Mouse (Mus musculus) midbrain, embryonic 14.5 days (tissue): ENCODE data around the gene Cox19. TPM values are rescaled to one million over a fixed set of nuclear protein-coding genes. Genes with fewer than 3 reads are reported as not detected.

ENCODE experiments used
- ATAC-seq: fragments of 200-750 bp; cut with Nextera tagmentation; 2 replicates; pipeline ENCODE4 v1.8.0; 2017; ENCODE audit warnings: moderate number of reproducible peaks, moderate library complexity; ENCODE audit not compliant: low FRiP score, low TSS enrichment
- DNase-seq: peaks from one replicate; pipeline ENCODE4 v3.0.0-alpha.2; 2015
- H3K27ac ChIP-seq: fragments of 300-500 bp; sonication (generic); replicated peaks from 2 replicates; pipeline ENCODE4 v1.5.1; 2014; ENCODE audit warnings: mild to moderate bottlenecking, low read depth, low read length, moderate library complexity
- H3K27me3 ChIP-seq: fragments of 300-500 bp; sonication (generic); 2 replicates; pipeline ENCODE4 v1.6.1; 2014; ENCODE audit warnings: low read length, control low read depth, mixed read lengths; ENCODE audit not compliant: control insufficient read depth, insufficient read depth
- H3K36me3 ChIP-seq: fragments of 300-500 bp; sonication (generic); 2 replicates; pipeline ENCODE4 v1.6.1; 2014; ENCODE audit warnings: low read length, control low read depth; ENCODE audit not compliant: control insufficient read depth, insufficient read depth
- H3K4me1 ChIP-seq: fragments of 300-500 bp; sonication (generic); 2 replicates; pipeline ENCODE4 v1.6.1; 2014; ENCODE audit warnings: mild to moderate bottlenecking, antibody characterized with exemption, low read length, control low read depth; ENCODE audit not compliant: control insufficient read depth, insufficient read depth
- H3K4me2 ChIP-seq: fragments of 300-500 bp; sonication (generic); 2 replicates; pipeline ENCODE4 v1.6.1; 2014; ENCODE audit warnings: mild to moderate bottlenecking, low read length, moderate library complexity
- H3K4me3 ChIP-seq: fragments of 300-500 bp; sonication (generic); replicated peaks from 2 replicates; pipeline ENCODE4 v1.5.1; 2014; ENCODE audit warnings: low read depth, low read length
- H3K9ac ChIP-seq: fragments of 300-500 bp; sonication (generic); replicated peaks from 2 replicates; pipeline ENCODE4 v1.6.1; 2014; ENCODE audit warnings: mild to moderate bottlenecking, low read length, moderate library complexity
- H3K9me3 ChIP-seq: fragments of 300-500 bp; sonication (generic); 2 replicates; pipeline ENCODE4 v1.6.1; 2016; ENCODE audit warnings: low read length, control low read depth, mixed read lengths; ENCODE audit not compliant: control insufficient read depth
- WGBS: fragments of 180-500 bp; shearing (Covaris S2); extraction: QIAGEN DNeasy Blood & Tissue Kit; methylation state at CpG from one replicate; pipeline ENCODE4 v1.1.7; 2014; 5-methylcytosine and 5-hydroxymethylcytosine counted together
- polyA plus RNA-seq: library from polyadenylated mRNA; unstranded; fragments of >200 nt; fragmentation: Nextera tagmentation; extraction: Ambion mirVana; gene quantifications from 2 replicates; pipeline ENCODE4 v1.2.1, GENCODE M21; 2014

The Cox19 gene
- polyA plus RNA-seq, 1 experiment from 2014 or later = 130 TPM

GRCm38 (mm10) chr5:139311822-139312221 is 39.4 kb downstream of the Cox19 start:
- Histone ChIP-seq H3K9ac (no peak overlapping the region), H3K36me3 (no peaks in the 10 kb centered on the region)
- WGBS = 83% methylated on average over 9 of the region's 9 CpGs

GRCm38 (mm10) chr5:139310477-139310876 is 40.7 kb downstream of the Cox19 start:
- ATAC-seq (no peak), DNase-seq (no peak)
- Histone ChIP-seq H3K27me3 (no peaks in the 10 kb centered on the region), H3K27ac (no peak overlapping the region), H3K4me1 (no peaks in the 10 kb centered on the region), H3K9ac (no peak overlapping the region), H3K4me3 (no peak overlapping the region), H3K36me3 (no peaks in the 10 kb centered on the region), H3K9me3 (no peaks in the 10 kb centered on the region), H3K4me2 (no peak overlapping the region)
- 91% methylated on average over 4 of the region's 4 CpGs for WGBS

More at GRCm38 (mm10) chr5:139311822-139312221, 39.4 kb downstream of the Cox19 start:
- H3K4me3 ChIP-seq = no peak overlapping the region
- H3K27me3 ChIP-seq = no peaks in the 10 kb centered on the region
- no peaks in the 10 kb centered on the region for H3K9me3 ChIP-seq
- DNase-seq (no peak), ATAC-seq (no peak)
- H3K4me2 ChIP-seq = no peak overlapping the region
- H3K4me1 ChIP-seq = no peaks in the 10 kb centered on the region
- H3K27ac ChIP-seq = no peak overlapping the region

GRCm38 (mm10) chr5:139309946-139310345 is 41.3 kb downstream of the Cox19 start:
- no peak overlapping the region for H3K9ac ChIP-seq
- no peak overlapping the region for H3K27ac ChIP-seq
- H3K4me1 ChIP-seq = no peaks in the 10 kb centered on the region
- no peaks in the 10 kb centered on the region for H3K9me3 ChIP-seq
- WGBS = 86% methylated on average over 3 of the region's 3 CpGs
- H3K4me2 ChIP-seq = no peak overlapping the region
- H3K27me3 ChIP-seq = no peaks in the 10 kb centered on the region
- H3K36me3 ChIP-seq = no peaks in the 10 kb centered on the region
- ATAC-seq (no peak), DNase-seq (no peak)
- H3K4me3 ChIP-seq = no peak overlapping the region

GRCm38 (mm10) chr5:139303646-139304061 is 47.6 kb downstream of the Cox19 start:
- no peak for ATAC-seq
- no peaks in the 10 kb centered on the region for H3K9me3 ChIP-seq
- 90% methylated on average over 9 of the region's 9 CpGs for WGBS

DNA sequence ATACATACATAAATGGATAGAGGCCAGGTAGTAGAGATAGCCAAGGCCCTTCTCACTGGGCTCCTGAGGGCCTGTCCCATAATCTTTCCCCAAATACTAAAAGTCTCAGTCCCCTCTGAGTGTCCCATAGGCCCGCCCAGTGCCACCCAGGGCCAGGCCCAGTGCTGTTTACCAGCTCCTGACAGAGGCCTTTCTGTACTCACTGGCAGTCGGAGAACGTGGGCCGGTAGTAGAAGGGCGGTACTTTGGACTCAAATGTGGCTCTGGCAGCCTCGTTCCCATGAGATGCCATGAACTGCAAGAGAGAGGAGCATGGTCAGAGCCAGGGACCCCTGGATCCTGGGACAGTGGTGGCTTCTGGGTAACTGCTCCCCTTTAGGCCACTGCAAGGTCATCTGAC is 49.1 kb downstream of the Cox19 start:
- Histone ChIP-seq H3K4me1 (no peaks in the 10 kb centered on the region), H3K4me3 (no peak overlapping the region), H3K9ac (no peak overlapping the region), H3K9me3 (no peaks in the 10 kb centered on the region), H3K27me3 (no peaks in the 10 kb centered on the region), H3K36me3 (no peaks in the 10 kb centered on the region), H3K27ac (no peak overlapping the region), H3K4me2 (no peak overlapping the region)
- 83% methylated on average over 6 of the region's 6 CpGs for WGBS
- ATAC-seq (no peak), DNase-seq (no peak)

More at GRCm38 (mm10) chr5:139303646-139304061, 47.6 kb downstream of the Cox19 start:
- no peak overlapping the region for H3K27ac ChIP-seq
- no peaks in the 10 kb centered on the region for H3K4me1 ChIP-seq
- H3K4me3 ChIP-seq = no peak overlapping the region
- no peak for DNase-seq
- no peaks in the 10 kb centered on the region for H3K36me3 ChIP-seq
- no peak overlapping the region for H3K4me2 ChIP-seq
- H3K27me3 ChIP-seq = no peaks in the 10 kb centered on the region
- H3K9ac ChIP-seq = no peak overlapping the region

- Histone ChIP-seq H3K9me3 (no peaks in the 10 kb centered on the region), H3K9ac (no peak overlapping the region), H3K36me3 (no peaks in the 10 kb centered on the region), H3K4me2 (no peak overlapping the region), H3K27me3 (no peaks in the 10 kb centered on the region), H3K27ac (no peak overlapping the region), H3K4me1 (no peaks in the 10 kb centered on the region), H3K4me3 (no peak overlapping the region)
- DNase-seq (no peak), ATAC-seq (no peak)
- 78% methylated on average over 5 of the region's 5 CpGs for WGBS
These were observed 53.5 kb downstream of the Cox19 start for GRCm38 (mm10) chr5:139297745-139298144.

DNA sequence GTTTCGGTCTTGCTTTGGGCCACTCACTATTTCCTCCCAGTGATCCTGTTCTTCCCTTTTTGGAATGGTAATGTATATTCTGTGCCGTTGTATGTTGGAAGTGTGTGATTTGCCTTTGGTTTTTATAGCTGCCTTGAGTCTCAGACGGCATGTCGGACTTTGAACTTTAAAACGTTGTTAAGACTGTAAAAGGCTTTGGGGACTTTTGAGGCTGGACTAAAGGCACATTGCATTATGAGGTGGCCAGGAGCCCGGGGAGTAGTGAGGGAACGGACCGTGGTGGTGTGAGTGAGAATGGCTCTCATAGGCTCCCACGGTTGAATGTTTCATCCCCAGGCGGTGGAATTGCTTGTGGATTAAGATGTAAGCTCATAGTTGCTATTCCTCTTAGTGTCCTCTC is 54.1 kb downstream of the Cox19 start:
- Histone ChIP-seq H3K4me1 (no peaks in the 10 kb centered on the region), H3K9ac (no peak overlapping the region), H3K9me3 (no peaks in the 10 kb centered on the region), H3K27ac (no peak overlapping the region), H3K4me2 (no peak overlapping the region), H3K36me3 (no peaks in the 10 kb centered on the region), H3K4me3 (no peak overlapping the region), H3K27me3 (no peaks in the 10 kb centered on the region)
- ATAC-seq = no peak
- no peak for DNase-seq
- 87% methylated on average over 10 of the region's 10 CpGs for WGBS

DNA sequence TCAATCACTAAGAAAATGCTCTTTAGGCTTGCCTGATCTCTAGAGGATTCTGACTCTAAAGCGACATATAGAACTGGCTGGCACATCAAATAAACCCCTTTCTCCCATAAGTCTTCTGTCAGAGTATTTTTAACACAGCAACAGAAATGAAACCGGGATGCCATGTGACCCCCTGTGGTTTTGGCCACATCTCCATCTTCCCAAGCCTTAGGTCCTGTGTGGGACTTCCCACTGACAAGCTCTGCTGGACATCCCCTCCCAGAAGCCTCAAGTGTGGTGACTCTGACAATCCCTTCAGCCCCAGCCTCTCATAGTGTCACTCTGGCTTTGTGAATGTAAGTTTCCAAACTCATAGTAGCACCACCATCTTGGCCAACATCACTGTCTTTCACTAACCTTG is 57.1 kb downstream of the Cox19 start:
- DNase-seq (no peak), ATAC-seq (no peak)
- no peaks in the 10 kb centered on the region for H3K4me1 ChIP-seq
- WGBS = 85% methylated on average over 2 of the region's 2 CpGs
- H3K9me3 ChIP-seq = no peaks in the 10 kb centered on the region
- no peaks in the 10 kb centered on the region for H3K36me3 ChIP-seq
- no peak overlapping the region for H3K27ac ChIP-seq
- H3K9ac ChIP-seq = no peak overlapping the region
- H3K4me2 ChIP-seq = no peak overlapping the region
- H3K4me3 ChIP-seq = no peak overlapping the region
- no peaks in the 10 kb centered on the region for H3K27me3 ChIP-seq

DNA sequence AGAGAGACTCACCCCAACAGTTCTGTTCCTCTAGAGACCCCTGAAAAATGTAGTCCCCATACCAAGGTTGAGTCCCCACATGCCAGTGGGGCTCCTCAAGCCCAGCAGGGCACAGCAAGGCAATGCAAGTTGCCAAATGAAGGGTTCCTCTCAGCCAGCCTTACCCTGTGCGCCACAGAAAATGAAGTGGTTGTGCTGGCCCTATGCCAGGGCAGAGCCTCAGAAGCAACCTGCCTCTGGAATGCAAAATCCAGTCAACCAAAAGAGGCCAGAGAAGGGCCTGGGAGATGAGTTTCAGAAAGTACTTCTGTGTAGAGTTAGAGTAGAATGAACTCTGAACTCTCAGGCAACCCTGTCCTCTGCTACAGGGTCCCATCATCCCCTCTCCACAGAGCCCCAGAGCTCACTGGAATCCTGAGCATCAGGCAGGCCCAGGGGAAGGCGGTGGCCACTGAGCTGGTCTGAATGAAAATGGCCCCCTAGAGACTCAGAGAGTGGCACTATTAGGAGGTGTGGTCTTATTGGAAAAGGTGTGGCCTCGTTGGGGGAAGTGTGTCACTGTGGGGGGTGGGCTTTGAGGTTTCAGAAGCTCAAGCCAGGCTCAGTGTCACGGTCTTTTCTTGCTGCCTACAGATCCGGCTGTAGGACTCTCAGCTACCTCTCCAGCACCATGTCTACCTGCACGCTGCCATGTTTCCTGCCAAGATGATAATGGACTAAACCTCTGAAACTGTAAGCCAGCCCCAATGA is 59.2 kb downstream of the Cox19 start:
- Histone ChIP-seq H3K4me2 (no peak overlapping the region), H3K9me3 (no peaks in the 10 kb centered on the region), H3K4me1 (no peaks in the 10 kb centered on the region), H3K4me3 (no peak overlapping the region), H3K36me3 (no peaks in the 10 kb centered on the region), H3K9ac (no peak overlapping the region), H3K27ac (no peak overlapping the region), H3K27me3 (no peaks in the 10 kb centered on the region)
- DNase-seq = no peak
- WGBS = 67% methylated on average over 6 of the region's 6 CpGs
- no peak for ATAC-seq
